Mouse (Mus musculus) right cerebral cortex, postnatal 4 days (tissue): ENCODE results near the gene Amigo1.

Experiments
- DNase-seq: peaks from one replicate; pipeline ENCODE4 v3.0.0-alpha.2; 2022

Amigo1 gene

DNA sequence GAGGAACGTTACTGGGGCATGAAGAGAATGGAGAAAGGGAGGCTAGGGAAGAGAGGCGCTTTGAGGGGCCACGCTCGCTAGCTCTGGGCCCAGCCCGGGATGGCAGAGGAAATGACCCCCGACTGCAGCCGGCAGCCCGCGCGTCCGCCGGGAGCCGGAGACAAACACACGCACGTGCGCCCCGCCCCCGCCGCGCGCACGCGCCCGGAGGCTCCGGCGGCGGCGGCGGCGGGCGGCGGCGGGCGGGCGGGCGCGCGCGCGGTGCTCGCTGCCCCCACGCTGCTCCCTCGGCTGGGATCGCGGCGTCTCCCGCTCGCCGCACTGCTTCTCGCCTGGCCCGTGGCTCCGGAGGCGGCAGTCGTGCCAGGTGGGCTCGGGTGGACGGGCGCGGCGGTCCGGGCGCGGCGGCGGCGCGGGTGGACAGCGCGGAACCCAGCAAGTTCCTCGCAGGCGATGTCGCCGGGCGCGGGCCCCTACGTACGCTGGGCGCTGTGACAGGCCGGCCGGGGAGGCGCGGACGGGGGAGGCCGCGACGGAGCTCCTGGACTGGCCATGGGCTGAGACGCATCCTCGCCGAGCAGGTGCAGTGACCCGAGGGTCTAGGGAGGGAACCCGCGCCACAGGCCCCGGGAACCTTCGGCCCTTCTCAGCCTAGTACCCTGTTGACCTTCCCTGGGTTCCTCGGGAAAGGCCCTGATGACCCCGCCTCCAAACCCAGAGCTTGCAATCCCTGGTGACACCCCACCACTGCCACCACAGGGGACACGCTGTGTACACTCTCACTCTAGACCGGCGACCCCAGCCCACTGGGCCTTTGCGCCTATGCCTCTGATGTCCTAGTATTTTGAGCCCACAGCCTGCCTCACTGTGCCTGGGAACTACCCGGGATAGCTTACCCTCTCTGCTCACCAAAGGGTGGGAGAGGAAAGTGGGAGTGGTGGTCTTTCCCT lies at the start of gene Amigo1:
TSS of gene Amigo1 (plus strand) at position 238 of the 950 bp plus-strand sequence.
- DNase-seq, result peak; percentile 52

DNA sequence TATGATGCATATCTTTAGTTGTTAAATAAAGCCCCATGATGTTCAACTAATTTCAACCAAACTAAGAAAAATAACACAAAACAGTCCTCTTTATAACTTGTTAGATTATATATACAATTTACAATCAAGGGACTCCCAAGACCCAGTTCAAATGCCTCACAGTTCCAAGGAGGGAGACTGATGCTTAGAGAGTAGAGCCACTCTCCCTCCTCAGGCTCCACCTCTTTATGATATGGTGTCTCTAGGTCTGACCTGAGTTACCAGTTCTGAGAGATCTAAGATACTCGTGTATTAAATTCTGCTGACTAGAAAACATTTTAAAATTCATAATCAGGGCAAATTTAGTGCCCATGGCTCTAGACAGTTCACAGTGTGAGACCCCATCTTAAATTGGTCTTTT lies 47.0 kb upstream of the Amigo1 start:
- DNase-seq, result no peak

DNA sequence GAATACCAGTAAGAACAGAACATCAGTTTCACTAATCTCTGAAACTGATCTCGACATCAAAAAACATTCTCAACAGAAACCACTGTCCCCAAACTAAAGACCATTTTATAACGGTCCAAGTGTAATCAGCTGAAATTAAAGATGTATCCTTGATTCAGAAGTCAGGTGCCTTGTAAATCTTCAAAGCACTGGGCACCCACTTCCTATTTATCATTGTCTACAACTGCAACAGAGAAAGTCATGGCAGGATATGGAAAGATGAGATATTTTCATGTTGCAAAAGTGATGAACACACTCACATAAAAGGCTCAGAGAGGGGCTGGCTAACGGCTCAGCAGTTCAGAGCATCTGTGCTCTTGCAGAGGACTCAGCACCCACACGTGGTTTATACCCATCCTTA lies 45.3 kb upstream of the Amigo1 start:
- no peak for DNase-seq

DNA sequence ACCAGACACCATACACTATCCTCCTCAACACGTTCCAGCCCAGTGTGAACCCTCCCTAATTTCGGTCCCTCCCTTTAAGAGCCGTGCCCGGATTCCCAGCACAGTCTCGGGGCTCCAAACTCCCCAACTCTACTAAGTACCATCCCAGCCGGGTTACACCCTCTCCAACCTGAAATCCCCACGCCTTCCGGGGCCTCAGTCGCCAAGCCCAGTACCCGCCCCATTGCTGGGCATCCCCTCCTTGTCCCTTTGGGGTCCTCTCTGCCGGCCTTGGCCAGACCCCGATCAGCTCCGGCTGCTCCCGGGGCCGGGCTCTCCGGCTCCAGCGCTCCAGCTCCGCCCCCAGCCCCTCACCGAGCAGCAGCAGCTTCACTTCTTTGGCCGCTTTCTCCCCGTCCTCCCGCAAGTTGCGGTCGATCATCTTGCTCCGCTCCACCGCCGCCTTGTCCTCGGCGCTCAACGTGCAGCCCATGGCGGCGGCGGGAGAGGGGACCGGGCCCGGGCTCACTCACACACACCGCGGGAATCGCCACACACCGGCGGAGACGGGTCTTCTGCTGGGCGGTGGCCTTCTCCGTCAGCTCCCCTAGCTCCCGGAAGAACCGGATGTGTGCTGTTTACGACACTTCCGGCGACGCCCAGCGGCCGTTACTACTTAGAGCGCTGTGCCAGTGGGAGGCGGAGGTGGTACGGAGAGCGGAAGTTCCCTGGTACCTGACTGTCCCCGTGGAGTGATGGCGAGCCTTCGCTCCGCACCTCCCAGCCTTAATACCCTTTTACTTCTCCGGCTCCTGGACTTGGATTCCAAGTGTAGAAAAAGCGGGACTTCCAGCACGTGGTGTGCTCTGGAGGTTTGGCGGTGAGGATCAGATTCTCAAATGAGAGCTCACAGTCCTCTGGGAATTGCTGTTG lies 40.3 kb upstream of the Amigo1 start, which contains the start of gene Gnai3:
TSS of gene Gnai3 (minus strand) at position 613 of the 912 bp plus-strand sequence.
- peak; percentile 86 for DNase-seq

DNA sequence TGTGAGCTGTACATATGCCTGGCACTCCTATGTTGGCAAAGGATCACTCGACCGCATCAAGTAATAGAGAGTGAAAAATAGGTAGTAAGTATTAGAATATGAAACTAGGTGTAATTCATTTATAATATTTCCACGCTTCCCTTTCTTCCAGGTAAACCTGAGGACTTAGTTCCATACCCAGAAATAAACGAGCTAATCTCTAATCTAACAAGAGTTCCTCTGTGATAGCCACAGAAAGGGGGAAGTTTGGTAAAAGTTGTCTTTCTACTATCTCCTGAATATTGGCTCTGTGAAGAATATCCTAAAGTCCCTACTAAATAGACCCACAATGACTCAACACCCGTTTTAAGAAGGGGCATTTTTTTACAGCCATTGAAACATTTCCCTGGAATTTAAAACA lies 39.5 kb upstream of the Amigo1 start:
- no peak for DNase-seq

DNA sequence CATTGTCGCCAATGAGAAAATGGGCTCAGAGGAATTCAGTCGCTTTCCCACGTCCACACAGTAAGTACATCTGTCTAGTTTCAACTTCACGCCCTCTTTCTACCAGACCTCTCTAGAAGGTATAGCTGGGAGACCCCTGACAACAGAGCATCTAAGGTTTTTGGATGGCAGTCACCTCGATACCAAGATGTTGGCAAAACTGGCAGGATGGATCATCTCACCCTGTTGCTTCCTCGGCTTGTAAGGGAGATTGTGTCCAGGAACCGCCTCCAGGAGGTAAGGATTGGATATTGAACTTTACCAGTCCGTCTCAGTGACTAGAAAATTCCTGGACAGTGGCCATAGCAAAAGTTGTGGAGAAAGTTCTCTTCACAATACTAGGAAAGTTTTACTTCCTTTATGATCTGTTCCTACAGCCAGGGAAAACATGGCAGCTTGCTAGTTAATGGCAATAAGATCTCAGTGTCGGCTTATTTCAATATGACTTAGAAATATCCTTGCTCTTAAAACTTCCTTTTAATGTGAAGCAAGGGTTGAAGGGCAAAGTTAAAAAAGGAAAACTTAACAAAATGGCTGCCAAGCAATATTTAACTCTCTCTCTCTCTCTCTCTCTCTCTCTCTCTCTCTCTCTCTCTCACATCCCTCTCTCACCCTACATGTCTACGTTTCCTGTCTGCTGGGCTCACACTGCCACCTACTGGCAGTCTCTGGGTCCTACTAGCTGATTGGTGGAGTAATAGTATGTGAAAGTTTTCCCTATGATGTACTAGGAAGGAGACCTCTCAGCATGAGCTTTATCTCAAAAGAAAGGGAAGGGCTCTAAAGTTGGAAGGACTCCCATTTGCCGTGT lies 38.5 kb upstream of the Amigo1 start:
- DNase-seq, result peak; percentile 93

DNA sequence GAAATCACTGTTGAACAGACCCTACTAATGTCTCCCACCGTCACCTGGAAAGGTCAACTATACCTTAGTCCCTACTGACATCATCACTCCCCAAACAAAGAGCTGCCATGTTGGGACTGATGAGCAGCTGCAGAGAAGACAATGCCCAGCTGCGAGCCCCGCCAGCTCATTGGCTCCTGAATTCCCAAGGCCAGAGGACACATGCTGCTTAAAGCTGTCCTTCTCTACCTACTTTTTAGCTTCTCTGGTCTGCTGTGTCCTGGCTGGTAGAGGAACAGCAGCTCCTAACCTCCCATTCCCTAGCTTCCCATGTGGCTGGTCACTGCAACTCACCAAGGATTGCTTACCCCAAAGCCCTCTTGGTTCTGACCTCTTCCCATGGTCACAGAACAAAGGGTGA lies 33.8 kb upstream of the Amigo1 start:
- DNase-seq, result no peak

DNA sequence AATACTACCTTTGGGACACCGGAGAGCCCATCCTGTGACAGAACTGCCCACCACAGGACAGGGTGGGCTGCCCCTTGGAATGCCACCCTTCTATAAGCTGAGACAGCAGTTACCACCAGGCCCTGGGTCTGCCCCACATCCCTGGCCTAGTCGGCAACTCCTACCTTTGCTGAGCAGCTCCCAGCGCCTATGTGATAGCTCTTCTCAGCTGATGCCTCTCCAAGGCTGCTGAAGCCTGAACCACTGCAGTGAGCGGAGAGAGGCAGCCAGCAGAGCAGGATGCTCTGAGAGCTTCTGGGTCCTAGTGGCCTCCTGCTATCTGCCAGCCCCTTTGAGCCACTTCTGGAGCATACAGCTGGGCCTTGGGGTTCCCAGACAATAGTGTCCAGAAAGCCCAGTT lies 31.5 kb upstream of the Amigo1 start, which contains the start of gene Gpr61:
TSS of gene Gpr61 (minus strand) at position 227 of the 400 bp plus-strand sequence.
- peak; percentile 54 for DNase-seq

DNA sequence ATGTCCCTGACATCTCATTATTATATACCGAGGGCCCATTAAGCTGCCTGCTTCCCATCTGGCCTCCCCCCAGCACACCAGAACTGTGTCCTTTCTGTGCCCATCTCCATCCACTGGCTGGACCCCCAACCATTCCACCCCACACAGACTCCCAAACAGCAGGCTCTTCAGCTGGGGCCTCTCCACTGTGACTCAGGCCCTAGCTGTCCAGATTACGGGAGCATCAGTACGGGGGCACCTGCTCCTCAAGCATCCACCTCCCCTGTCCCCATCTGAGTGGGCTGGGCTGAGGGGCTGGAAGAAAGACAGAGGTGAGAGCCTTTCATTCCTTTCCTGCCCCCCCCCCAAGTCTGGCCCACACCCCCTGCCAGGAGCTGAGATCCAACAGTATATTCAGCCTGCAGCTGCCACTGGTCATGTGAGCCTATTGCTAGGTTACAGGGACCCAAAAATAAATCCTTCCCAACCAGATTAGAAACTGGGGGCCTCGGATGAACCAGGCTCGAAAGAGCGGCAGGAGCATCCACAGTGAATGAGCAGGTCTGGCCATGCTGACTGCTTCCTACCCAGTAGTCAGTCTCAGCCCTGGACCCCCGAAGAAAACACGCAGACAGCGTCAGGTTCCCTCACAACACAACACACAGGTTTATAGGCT lies 27.6 kb upstream of the Amigo1 start:
- peak; percentile 47 for DNase-seq

DNA sequence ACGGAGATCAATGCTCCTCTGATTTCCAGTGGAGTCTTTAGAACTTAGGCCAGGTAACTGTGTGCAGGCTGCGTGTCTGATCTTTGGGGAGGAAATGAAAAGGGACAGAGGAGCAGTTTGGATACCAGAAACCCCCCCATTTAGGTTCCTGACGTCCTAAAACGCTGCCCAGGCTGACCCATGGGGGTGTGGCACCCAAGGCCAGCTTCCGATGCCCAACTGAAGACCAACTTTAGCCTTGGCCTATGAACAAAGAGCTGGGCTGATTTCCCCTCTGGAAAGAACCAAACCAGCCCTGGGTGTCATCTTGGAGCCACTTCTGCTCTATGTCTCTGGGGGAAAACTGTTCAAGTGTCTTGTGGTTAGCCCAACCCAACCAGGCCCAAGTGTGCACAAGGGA lies 22.0 kb upstream of the Amigo1 start:
- no peak for DNase-seq

DNA sequence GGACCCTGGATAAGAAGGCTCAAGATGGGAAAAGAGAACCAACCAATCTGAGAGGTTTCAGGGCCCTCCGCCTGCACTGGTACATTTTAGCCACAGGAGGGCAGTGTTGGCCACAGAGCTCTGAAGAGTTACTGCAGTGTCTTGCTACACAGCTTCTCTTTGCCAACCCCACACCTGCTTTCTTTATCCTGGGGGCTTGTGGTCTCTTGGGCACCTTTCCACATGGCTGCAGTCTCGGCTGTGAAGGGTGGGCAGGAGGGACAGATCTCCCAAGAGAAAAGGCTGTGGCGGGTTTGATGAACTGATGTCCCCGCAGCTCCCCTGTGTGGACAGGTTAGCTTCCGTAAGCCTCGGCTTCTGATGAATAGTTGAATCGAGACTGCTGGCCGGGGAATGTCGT lies 21.3 kb upstream of the Amigo1 start:
- peak; percentile 81 for DNase-seq

DNA sequence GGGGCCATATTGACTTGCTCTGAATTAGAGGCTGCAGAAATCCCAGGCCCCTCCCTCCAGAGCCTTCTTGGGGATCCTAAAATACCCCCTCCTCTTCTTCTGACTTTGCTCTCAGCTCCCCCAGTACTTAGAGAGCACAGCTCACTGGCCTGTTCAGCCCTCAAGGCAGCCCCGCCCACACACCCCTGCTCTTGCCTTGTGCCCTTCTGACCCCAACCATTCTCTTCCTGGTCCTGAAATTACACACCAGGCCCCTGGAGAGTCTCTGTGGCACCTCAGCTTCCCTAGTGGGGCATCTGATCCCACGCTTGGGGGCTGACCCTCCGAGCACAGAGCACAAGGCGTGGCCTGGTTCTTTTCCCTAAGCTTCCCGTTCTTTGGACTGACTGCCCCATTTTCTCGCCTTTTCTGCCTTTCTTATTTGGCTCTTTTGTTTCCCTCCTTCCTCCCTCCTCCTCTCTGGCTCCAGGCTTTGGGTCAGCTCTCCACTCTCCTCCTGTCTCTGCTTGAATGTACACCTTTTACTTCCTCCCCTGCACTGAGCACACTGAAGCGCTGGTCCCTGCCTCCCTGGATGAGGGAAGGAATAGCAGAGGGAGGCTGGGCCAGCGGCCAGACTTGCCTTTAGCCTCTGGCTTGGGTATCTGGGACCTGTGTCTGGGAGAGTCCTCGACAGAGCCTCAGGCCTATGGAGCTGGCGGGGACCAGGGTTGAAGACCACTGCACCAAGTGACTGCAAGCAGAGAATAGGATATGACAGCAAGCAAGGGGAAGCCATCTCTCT lies 20.4 kb upstream of the Amigo1 start:
- DNase-seq, result no peak

DNA sequence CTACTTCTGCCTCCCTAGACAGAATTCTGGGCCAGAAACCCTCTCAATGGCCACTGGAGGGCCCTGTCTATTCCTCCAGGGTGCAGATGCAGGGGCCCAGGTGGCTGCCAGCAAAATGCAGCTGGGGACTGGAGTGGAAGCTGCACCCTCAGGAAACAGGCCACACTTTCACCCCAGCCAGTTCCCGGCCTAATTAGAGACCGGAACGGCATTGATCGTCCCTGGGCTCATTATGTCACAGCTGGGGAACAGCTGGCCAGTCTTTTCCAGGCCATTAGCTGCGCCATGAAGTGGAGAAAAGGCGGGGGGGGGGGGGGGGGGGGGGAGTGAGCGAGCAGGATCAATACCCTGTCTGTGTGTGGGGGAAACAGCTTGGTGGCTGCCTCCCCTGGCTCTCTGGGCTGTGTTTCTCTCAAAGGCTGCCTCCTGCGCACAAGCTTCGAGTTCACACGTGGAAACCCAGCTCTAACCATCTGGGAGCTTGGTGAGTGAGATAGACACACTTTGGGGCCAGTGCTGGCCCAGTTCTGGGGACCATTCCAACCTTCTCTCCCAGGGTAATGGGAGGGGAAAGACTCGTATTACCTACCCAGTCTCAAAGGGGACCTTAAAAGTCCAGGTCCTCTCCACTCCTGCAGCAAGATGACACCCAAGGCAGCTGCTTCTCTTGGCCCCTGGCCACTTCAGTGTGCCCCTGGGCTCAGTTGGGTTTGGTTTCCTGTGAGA lies 19.5 kb upstream of the Amigo1 start:
- DNase-seq, result peak; percentile 50

DNA sequence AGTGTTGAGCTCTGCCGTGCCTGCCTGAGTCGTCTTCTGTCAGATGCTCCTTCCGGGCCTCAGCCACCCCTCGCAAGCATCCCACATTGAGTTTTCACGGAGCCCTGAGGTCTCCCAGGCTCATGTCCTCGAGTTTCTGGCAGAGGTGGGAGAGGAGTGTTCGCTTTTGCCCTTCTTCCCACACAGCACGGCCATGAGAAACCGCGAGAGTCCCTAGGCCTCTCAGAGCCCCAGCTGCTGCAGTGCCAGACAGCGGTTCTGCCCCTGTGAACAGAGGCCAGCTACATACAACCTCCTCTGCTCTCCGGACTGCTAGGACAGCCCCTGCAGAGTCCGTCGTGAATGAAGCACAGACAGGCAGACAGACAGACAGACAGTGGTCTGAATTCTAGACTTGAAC lies 18.6 kb upstream of the Amigo1 start:
- DNase-seq, result no peak

DNA sequence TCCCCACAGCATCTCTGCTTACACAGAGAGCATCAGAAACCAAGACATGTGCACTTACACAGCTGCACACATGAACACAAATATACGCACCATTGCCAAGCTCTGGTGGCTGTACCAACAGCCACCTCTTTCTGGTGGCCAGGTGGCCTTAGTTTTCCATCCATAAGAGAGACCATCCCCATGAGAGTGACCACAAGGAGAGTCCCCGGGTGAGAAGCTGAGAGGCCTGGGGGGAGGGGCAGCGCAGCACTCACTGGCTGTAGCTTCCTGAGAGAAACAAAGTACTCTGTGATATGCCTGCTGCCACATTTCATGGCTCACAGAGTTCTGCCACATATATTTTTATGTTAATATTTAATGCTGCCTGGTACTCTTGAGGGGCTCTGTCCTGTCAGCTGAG lies 16.9 kb upstream of the Amigo1 start:
- DNase-seq, result no peak

DNA sequence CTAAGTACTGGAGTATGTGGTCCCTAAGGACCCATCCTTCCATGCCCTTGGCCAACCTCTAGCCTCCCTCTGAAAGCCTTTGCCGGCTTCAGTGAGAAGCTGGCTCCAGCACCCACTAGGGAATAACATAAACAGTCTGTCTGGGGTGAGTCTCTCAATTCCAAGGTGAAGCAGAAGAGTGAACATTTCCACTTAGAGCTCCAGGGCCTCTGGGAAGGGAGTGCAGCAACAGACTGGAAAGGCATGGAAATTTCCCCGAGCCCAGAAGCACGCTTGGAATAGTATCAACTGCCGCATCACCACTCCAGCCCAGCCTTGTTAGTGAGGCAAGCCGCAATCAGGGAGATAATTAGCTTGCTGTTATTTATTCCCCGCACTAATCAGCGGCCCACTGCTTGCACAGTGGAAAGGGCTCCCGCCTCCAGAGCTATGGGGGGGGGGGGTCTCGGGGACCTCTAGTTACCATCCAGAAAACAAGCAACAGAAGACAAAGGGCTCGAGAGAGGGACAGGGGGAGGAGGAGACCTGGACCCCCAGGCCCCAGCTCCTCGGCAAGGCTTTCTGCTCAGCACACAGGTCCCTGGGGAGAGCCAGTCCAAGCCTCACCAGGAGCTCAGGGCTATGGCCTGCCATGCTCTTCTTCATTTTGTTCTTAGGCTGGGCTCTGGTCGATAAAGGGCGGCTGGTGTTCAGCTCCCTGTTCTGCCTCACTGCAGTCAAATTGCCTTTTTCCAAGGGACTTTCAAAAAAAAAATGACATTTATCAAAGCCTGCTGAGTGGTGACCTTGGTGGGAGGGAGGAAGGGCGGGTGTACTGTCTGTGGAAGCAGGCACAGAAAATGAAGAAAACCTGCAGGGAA lies 11.2 kb upstream of the Amigo1 start:
- peak; percentile 68 for DNase-seq

DNA sequence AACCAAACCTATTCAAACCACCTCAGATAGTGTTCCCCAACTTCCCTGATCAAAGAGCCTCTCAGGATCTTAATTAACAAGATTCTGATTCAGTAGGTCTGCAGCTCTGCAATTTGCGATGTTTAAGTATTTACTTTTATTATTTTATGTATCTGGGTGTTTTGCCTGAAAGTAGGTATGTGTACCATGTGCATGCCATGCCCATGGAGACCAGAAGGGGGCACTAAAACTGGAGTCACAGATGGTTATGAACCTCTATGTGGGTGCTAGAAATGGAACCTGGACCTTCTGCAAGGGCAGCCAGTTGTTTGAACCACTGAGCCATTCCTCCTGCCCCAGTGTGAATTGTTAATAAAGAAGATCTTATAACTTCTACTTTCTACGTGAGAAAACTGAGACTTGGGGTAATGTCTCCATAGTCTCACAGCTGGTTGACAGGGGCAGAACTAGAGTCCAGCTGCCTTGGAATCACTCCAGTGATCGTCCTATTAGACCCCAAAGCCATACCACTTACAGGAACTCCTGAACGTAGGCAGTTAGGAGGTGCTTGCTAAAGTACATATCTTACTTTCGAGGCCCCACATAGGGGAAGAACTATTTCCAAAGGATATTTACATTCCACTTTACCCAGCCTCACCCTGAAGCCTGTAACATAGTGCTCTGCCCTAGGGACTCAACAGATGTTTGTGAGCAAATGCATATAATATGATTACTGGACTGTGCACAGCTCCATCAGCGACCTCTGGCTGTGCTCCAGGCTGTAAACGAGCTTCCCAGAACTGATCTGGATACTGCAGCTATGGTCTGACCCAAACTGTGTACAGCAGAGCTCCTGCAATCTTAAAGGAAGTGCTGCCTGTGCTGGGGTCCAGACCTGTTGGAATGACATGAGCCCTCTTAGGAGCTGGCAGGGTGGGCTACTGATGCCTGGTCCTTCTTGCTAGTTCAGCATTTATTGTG lies 7.1 kb upstream of the Amigo1 start:
- DNase-seq, result no peak

DNA sequence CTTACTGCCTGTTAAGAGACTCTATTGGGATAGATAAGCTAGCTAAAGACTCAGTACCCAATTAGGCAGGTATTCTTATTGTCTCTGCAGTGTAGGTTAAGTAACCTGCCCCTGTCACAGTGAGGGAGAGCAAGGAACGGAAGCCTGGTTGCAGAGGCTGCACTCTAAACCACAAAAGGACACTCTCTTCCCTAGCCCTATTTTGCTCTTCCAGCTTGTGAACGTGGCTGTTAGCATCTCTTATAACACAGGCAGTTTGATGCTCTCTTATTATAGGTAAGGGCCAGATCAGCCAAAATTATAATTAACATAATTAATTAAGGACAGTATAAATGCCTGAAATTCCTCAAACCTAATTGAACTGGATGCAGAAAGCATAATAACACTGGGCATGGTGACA lies 5.6 kb upstream of the Amigo1 start:
- no peak for DNase-seq
